Mouse (Mus musculus): ENCODE data around the gene Brip1.

Brip1 gene

GRCm38 (mm10) chr11:86016242-86016641, 184.8 kb downstream of the Brip1 start:
- no peak for DNase-seq

GRCm38 (mm10) chr11:86013087-86013486, 187.9 kb downstream of the Brip1 start:
- no peak for DNase-seq

- no peak for DNase-seq
Observed at GRCm38 (mm10) chr11:86010458-86010857, 190.5 kb downstream of the Brip1 start.

- no peak for DNase-seq
Observed at GRCm38 (mm10) chr11:86008211-86008905, 192.6 kb downstream of the Brip1 start.
